Mouse (Mus musculus) embryonic facial prominence, embryonic 11.5 days (tissue): ENCODE measurements around the gene Glo1. TPM values are rescaled to one million over a fixed set of nuclear protein-coding genes. Genes with fewer than 3 reads are reported as not detected.

Experiments used
- ATAC-seq: fragments of 200-750 bp; cut with Nextera tagmentation; replicated peaks from 2 replicates; pipeline ENCODE4 v1.8.0; 2017; ENCODE audit warnings: low read depth; ENCODE audit not compliant: insufficient number of reproducible peaks, low FRiP score, low TSS enrichment
- DNase-seq: peaks from one replicate; pipeline ENCODE4 v3.0.0-alpha.2; 2015; ENCODE audit warnings: low spot score
- H3K27ac ChIP-seq: fragments of 300-500 bp; sonication (generic); replicated peaks from 2 replicates; pipeline ENCODE4 v1.5.1; 2014; ENCODE audit warnings: mild to moderate bottlenecking, low read depth, low read length, control low read depth
- H3K27me3 ChIP-seq: fragments of 300-500 bp; sonication (generic); 2 replicates; pipeline ENCODE4 v1.6.1; 2014; ENCODE audit warnings: mild to moderate bottlenecking, low read length, moderate library complexity, mixed read lengths; ENCODE audit not compliant: control insufficient read depth, insufficient read depth
- H3K36me3 ChIP-seq: fragments of 300-500 bp; sonication (generic); replicated peaks from 2 replicates; pipeline ENCODE4 v1.6.1; 2014; ENCODE audit warnings: low read depth, mild to moderate bottlenecking, low read length, moderate library complexity, mixed read lengths; ENCODE audit not compliant: control insufficient read depth, insufficient read depth
- H3K4me1 ChIP-seq: fragments of 300-500 bp; sonication (generic); 2 replicates; pipeline ENCODE4 v1.6.1; 2014; ENCODE audit warnings: low read length, mixed read lengths; ENCODE audit not compliant: control insufficient read depth, insufficient read depth
- H3K4me2 ChIP-seq: fragments of 300-500 bp; sonication (generic); 2 replicates; pipeline ENCODE4 v1.6.1; 2014; ENCODE audit warnings: low read depth, mild to moderate bottlenecking, control low read depth, low read length, moderate library complexity
- H3K4me3 ChIP-seq: fragments of 300-500 bp; sonication (generic); 2 replicates; pipeline ENCODE4 v1.5.1; 2014; ENCODE audit warnings: low read depth, low read length, control low read depth
- H3K9ac ChIP-seq: fragments of 300-500 bp; sonication (generic); replicated peaks from 2 replicates; pipeline ENCODE4 v1.6.1; 2014; ENCODE audit warnings: mild to moderate bottlenecking, control low read depth, low read length
- H3K9me3 ChIP-seq: fragments of 300-500 bp; sonication (generic); replicated peaks from 2 replicates; pipeline ENCODE4 v1.6.1; 2016; ENCODE audit warnings: mild to moderate bottlenecking, low read length, inconsistent platforms, mixed read lengths; ENCODE audit not compliant: control insufficient read depth
- WGBS: fragments of 180-500 bp; shearing (Covaris S2); extraction: QIAGEN DNeasy Blood & Tissue Kit; methylation state at CpG from one replicate; pipeline ENCODE4 v1.1.7; 2014; 5-methylcytosine and 5-hydroxymethylcytosine counted together
- polyA plus RNA-seq: library from polyadenylated mRNA; unstranded; fragments of >200 nt; fragmentation: Nextera tagmentation; extraction: Ambion mirVana; gene quantifications from 2 replicates; pipeline ENCODE4 v1.2.1, GENCODE M21; 2014

Glo1 gene
- polyA plus RNA-seq, 1 experiment from 2014 or later: 275 TPM

DNA sequence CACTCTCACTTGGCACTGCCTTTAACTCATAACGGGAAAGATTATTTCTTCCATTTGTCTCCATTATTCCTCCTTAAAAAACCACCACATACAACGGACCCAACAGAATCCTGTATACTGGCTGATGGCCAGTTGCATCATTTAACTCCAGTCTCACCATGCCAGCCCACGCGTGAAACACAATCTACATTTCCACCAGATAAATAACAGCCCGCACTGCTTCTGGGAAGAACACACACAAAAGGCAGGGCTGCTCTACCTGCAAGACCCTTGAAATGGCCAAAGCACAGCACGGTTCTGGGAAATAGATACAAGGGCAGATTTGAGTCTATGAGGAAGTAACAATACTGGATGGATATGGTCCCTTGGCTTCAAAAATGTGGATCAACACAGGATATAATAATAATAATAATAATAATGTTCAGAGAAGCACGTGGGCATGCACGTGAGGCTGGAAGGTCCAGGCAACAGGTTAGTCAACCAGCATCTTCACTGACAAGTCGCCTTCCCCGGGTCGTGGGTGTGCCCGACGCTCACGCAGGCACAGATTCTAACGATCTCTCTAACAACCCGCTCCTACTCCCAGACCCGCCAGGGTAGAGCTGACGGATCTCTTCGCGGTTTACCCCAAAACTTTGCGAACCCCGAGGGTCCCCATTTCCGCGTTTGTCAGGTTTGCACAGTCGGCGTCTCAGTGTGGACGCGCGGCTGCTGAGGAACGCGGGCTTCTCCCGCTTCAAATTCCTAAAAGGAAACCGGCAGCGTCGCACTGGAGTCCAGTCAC, 51.4 kb downstream of the Glo1 start:
- Histone ChIP-seq H3K9me3 (no peaks in the 10 kb centered on the region), H3K4me1 (no peaks in the 10 kb centered on the region), H3K27ac (peak overlapping the region; percentile 5; the same call in 1 of the 2 replicates), H3K4me2 (peak overlapping the region; percentile 57), H3K27me3 (no peaks in the 10 kb centered on the region), H3K9ac (peak overlapping the region; percentile 59), H3K4me3 (peak overlapping the region; percentile 61), H3K36me3 (no peaks in the 10 kb centered on the region)
- DNase-seq (no peak), ATAC-seq (peak; percentile 26)
- 8% methylated on average over 35 of the region's 35 CpGs for WGBS

DNA sequence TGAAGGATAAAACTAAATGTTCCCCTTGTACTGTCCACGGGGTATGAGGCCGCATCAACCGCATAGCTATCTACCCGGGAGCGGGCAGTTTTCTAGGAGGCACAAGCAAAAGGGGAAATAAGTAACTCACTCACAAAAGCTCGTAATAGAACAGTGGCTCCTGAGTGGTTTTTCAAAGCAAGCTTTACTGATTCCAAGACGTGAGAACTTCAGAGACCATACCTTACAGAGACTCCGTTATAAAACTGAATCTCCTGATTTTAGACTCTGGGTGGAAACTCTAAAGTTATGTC, 51.9 kb downstream of the Glo1 start:
- 81% methylated on average over 8 of the region's 8 CpGs for WGBS
- Histone ChIP-seq H3K9ac (no peak overlapping the region), H3K4me3 (no peak overlapping the region)

GRCm38 (mm10) chr17:30573990-30574782, 52.5 kb downstream of the Glo1 start:
- Histone ChIP-seq H3K27ac (no peak overlapping the region), H3K9ac (no peak overlapping the region), H3K4me2 (no peak overlapping the region), H3K4me1 (no peaks in the 10 kb centered on the region), H3K9me3 (no peaks in the 10 kb centered on the region), H3K36me3 (no peaks in the 10 kb centered on the region), H3K4me3 (no peak overlapping the region), H3K27me3 (no peaks in the 10 kb centered on the region)
- WGBS: 64% methylated on average over 8 of the region's 8 CpGs
- DNase-seq (no peak), ATAC-seq (no peak)

More for the DNA sequence above, 51.9 kb downstream of the Glo1 start:
- no peak overlapping the region for H3K4me2 ChIP-seq
- H3K9me3 ChIP-seq: no peaks in the 10 kb centered on the region
- H3K4me1 ChIP-seq: no peaks in the 10 kb centered on the region
- DNase-seq: no peak
- H3K36me3 ChIP-seq: no peaks in the 10 kb centered on the region
- no peak for ATAC-seq
- H3K27me3 ChIP-seq: no peaks in the 10 kb centered on the region
- H3K27ac ChIP-seq: no peak overlapping the region

GRCm38 (mm10) chr17:30570971-30571370, 55.7 kb downstream of the Glo1 start:
- no peaks in the 10 kb centered on the region for H3K27me3 ChIP-seq

GRCm38 (mm10) chr17:30570173-30570572, 56.5 kb downstream of the Glo1 start:
- Histone ChIP-seq H3K27me3 (no peaks in the 10 kb centered on the region), H3K9ac (no peak overlapping the region), H3K4me2 (no peak overlapping the region), H3K4me1 (no peaks in the 10 kb centered on the region), H3K9me3 (no peaks in the 10 kb centered on the region), H3K27ac (no peak overlapping the region), H3K36me3 (no peaks in the 10 kb centered on the region), H3K4me3 (no peak overlapping the region)
- ATAC-seq (no peak), DNase-seq (no peak)
- 74% methylated on average over 8 of the region's 8 CpGs for WGBS

More at GRCm38 (mm10) chr17:30570971-30571370, 55.7 kb downstream of the Glo1 start:
- H3K9ac ChIP-seq: no peak overlapping the region
- H3K27ac ChIP-seq: no peak overlapping the region
- H3K4me1 ChIP-seq: no peaks in the 10 kb centered on the region
- DNase-seq (no peak), ATAC-seq (no peak)
- H3K36me3 ChIP-seq: no peaks in the 10 kb centered on the region
- no peaks in the 10 kb centered on the region for H3K9me3 ChIP-seq
- H3K4me2 ChIP-seq: no peak overlapping the region
- 74% methylated on average over 3 of the region's 3 CpGs for WGBS
- no peak overlapping the region for H3K4me3 ChIP-seq

DNA sequence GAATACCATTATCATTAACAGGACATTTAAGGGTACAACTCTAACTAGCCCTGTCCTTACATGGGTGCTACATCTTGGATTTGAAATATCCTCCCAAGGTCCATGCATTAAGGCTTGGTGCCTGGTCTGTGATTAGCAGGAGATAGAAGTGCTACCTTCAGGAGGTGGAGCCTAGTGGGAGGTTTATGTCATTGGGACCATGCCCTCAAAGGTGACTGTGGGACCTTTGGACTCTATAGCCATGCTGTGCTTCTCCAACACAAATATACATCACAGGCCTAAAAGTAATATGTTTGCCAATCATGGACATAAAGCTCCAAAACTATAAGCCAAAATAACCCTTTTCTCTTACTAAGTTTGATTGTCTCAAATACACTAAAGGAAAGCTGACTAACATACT, 58.2 kb downstream of the Glo1 start:
- H3K4me2 ChIP-seq: no peak overlapping the region
- ATAC-seq: no peak
- DNase-seq: no peak
- H3K27me3 ChIP-seq: no peaks in the 10 kb centered on the region
- H3K4me3 ChIP-seq: no peak overlapping the region
- no peaks in the 10 kb centered on the region for H3K9me3 ChIP-seq
- no peaks in the 10 kb centered on the region for H3K36me3 ChIP-seq
- no peak overlapping the region for H3K9ac ChIP-seq
- H3K4me1 ChIP-seq: no peaks in the 10 kb centered on the region
- H3K27ac ChIP-seq: no peak overlapping the region

DNA sequence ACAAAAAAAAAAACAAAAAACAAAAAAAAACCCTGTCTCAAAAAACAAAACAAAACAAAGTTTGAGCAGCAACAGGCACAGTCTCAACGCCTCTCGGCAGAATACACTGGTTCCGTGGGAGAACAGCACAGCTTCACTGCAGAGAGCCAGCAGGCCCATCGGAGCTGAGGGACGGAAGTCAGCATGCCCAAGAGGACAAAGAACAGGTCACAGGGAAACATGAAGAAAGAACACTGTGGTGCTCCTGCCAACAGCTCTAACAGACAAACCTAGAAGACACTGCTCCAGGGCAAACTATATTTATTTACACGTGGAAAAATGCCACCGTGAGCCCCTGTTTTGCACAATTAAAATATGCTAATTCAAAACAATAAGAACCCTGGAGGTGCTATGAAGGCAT, 61.7 kb downstream of the Glo1 start:
- H3K9me3 ChIP-seq: no peaks in the 10 kb centered on the region
- H3K27ac ChIP-seq: no peak overlapping the region
- 81% methylated on average over 7 of the region's 7 CpGs for WGBS
- H3K4me1 ChIP-seq: no peaks in the 10 kb centered on the region
- no peaks in the 10 kb centered on the region for H3K27me3 ChIP-seq
- no peak for DNase-seq
- ATAC-seq: no peak
- H3K4me2 ChIP-seq: no peak overlapping the region
- no peak overlapping the region for H3K4me3 ChIP-seq
- H3K36me3 ChIP-seq: no peaks in the 10 kb centered on the region
- H3K9ac ChIP-seq: no peak overlapping the region

DNA sequence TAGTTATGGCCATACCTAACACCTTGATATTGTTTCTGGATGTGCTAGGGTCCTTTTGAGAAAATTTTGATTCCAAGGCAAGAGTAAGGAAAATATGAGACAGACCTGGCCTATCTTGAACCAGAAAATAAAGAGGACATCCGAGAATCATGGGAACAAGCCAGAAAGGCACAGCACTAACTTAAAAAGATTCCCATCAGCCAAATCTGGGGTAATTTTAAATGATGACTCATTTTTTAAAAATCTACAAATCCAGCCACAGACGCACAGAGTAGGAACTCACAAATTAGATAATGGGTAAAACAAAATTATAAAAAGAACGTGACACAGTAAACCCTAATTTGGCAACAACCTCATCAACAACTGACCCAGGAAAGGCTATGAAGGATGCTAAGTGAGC, 62.3 kb downstream of the Glo1 start:
- Histone ChIP-seq H3K27me3 (no peaks in the 10 kb centered on the region), H3K36me3 (no peaks in the 10 kb centered on the region), H3K9me3 (no peaks in the 10 kb centered on the region), H3K4me3 (no peak overlapping the region), H3K27ac (no peak overlapping the region), H3K4me2 (no peak overlapping the region), H3K9ac (no peak overlapping the region), H3K4me1 (no peaks in the 10 kb centered on the region)
- ATAC-seq (no peak), DNase-seq (no peak)
- 87% methylated on average over 3 of the region's 3 CpGs for WGBS
